Mouse (Mus musculus) forebrain, embryonic 15.5 days (tissue): ENCODE results near the gene Zbtb21. TPM values are rescaled to one million over a fixed set of nuclear protein-coding genes. Genes with fewer than 3 reads are reported as not detected.

Source experiments
- ATAC-seq: fragments of 200-750 bp; cut with Nextera tagmentation; replicated peaks from 2 replicates; pipeline ENCODE4 v1.8.0; 2017; ENCODE audit warnings: mild to moderate bottlenecking, moderate TSS enrichment, moderate library complexity
- H3K27ac ChIP-seq: fragments of 300-500 bp; sonication (generic); replicated peaks from 2 replicates; pipeline ENCODE4 v1.5.1; 2015; ENCODE audit warnings: mild to moderate bottlenecking, inconsistent platforms
- H3K27me3 ChIP-seq: fragments of 300-500 bp; sonication (generic); 2 replicates; pipeline ENCODE4 v1.6.1; 2015; ENCODE audit warnings: inconsistent platforms
- H3K36me3 ChIP-seq: fragments of 300-500 bp; sonication (generic); 2 replicates; pipeline ENCODE4 v1.6.1; 2015; ENCODE audit warnings: mild to moderate bottlenecking, inconsistent platforms
- H3K4me1 ChIP-seq: fragments of 300-500 bp; sonication (generic); 2 replicates; pipeline ENCODE4 v1.6.1; 2015; ENCODE audit warnings: inconsistent platforms
- H3K4me2 ChIP-seq: fragments of 300-500 bp; sonication (generic); replicated peaks from 2 replicates; pipeline ENCODE4 v1.6.1; 2015; ENCODE audit warnings: mild to moderate bottlenecking, inconsistent platforms
- H3K4me3 ChIP-seq: fragments of 300-500 bp; sonication (generic); 2 replicates; pipeline ENCODE4 v1.5.1; 2015; ENCODE audit warnings: mild to moderate bottlenecking, inconsistent platforms
- H3K9ac ChIP-seq: fragments of 300-500 bp; sonication (generic); replicated peaks from 2 replicates; pipeline ENCODE4 v1.6.1; 2015; ENCODE audit warnings: mild to moderate bottlenecking, inconsistent platforms
- H3K9me3 ChIP-seq: fragments of 300-500 bp; sonication (generic); 2 replicates; pipeline ENCODE4 v1.6.1; 2016; ENCODE audit warnings: inconsistent platforms
- WGBS: fragments of 180-500 bp; shearing (Covaris S2); methylation state at CpG from one replicate; pipeline ENCODE4 v1.1.7; 2015; ENCODE audit warnings: mixed read lengths; 5-methylcytosine and 5-hydroxymethylcytosine counted together
- polyA plus RNA-seq: library from polyadenylated mRNA; unstranded; fragments of >200 nt; fragmentation: Nextera tagmentation; extraction: Ambion mirVana; gene quantifications from 2 replicates; pipeline ENCODE4 v1.2.1, GENCODE M21; 2015

The Zbtb21 gene
- polyA plus RNA-seq, 1 experiment from 2014 or later, result 11.9 TPM

- no peak overlapping the region for H3K4me3 ChIP-seq
- H3K9ac ChIP-seq, result no peak overlapping the region
- WGBS, result 89% methylated on average over 3 of the region's 3 CpGs
- no peaks in the 10 kb centered on the region for H3K36me3 ChIP-seq
- H3K9me3 ChIP-seq, result no peaks in the 10 kb centered on the region
- no peak overlapping the region for H3K27ac ChIP-seq
- H3K4me2 ChIP-seq, result no peak overlapping the region
- H3K27me3 ChIP-seq, result no peaks in the 10 kb centered on the region
- no peak for ATAC-seq
- H3K4me1 ChIP-seq, result no peaks in the 10 kb centered on the region
Measured at GRCm38 (mm10) chr16:97940471-97940973, 21.9 kb downstream of the Zbtb21 start.

GRCm38 (mm10) chr16:97935815-97936214 is 26.6 kb downstream of the Zbtb21 start:
- Histone ChIP-seq H3K36me3 (no peaks in the 10 kb centered on the region), H3K27ac (no peak overlapping the region), H3K27me3 (no peaks in the 10 kb centered on the region), H3K9ac (no peak overlapping the region), H3K4me3 (no peak overlapping the region), H3K4me2 (no peak overlapping the region), H3K4me1 (no peaks in the 10 kb centered on the region), H3K9me3 (no peaks in the 10 kb centered on the region)
- no peak for ATAC-seq
- 88% methylated on average over 3 of the region's 3 CpGs for WGBS

- H3K36me3 ChIP-seq, result no peaks in the 10 kb centered on the region
- H3K9me3 ChIP-seq, result no peaks in the 10 kb centered on the region
- H3K27me3 ChIP-seq, result no peaks in the 10 kb centered on the region
- H3K27ac ChIP-seq, result no peak overlapping the region
- no peak overlapping the region for H3K9ac ChIP-seq
- no peak overlapping the region for H3K4me3 ChIP-seq
- H3K4me2 ChIP-seq, result no peak overlapping the region
- no peaks in the 10 kb centered on the region for H3K4me1 ChIP-seq
- no peak for ATAC-seq
Measured at GRCm38 (mm10) chr16:97930231-97930630, 32.2 kb downstream of the Zbtb21 start.

GRCm38 (mm10) chr16:97929520-97929919 is 32.9 kb downstream of the Zbtb21 start:
- WGBS, result 70% methylated on average over 1 of the region's 1 CpGs
- ATAC-seq, result no peak
- no peak overlapping the region for H3K4me2 ChIP-seq
- H3K27ac ChIP-seq, result no peak overlapping the region
- no peaks in the 10 kb centered on the region for H3K36me3 ChIP-seq
- H3K9me3 ChIP-seq, result no peaks in the 10 kb centered on the region
- no peak overlapping the region for H3K9ac ChIP-seq
- no peaks in the 10 kb centered on the region for H3K4me1 ChIP-seq
- no peaks in the 10 kb centered on the region for H3K27me3 ChIP-seq
- no peak overlapping the region for H3K4me3 ChIP-seq

GRCm38 (mm10) chr16:97927331-97927938 is 35.0 kb downstream of the Zbtb21 start:
- Histone ChIP-seq H3K27me3 (no peaks in the 10 kb centered on the region), H3K9me3 (no peaks in the 10 kb centered on the region), H3K9ac (no peak overlapping the region), H3K36me3 (no peaks in the 10 kb centered on the region), H3K4me1 (peaks cover 3% of the 10 kb centered on the region; the same call in 1 of the 2 replicates), H3K27ac (no peak overlapping the region), H3K4me3 (no peak overlapping the region), H3K4me2 (no peak overlapping the region)
- WGBS, result 93% methylated on average over 3 of the region's 3 CpGs
- no peak for ATAC-seq

GRCm38 (mm10) chr16:97926381-97926780 is 36.0 kb downstream of the Zbtb21 start:
- no peak overlapping the region for H3K27ac ChIP-seq
- H3K27me3 ChIP-seq, result no peaks in the 10 kb centered on the region
- no peaks in the 10 kb centered on the region for H3K36me3 ChIP-seq
- ATAC-seq, result no peak
- no peak overlapping the region for H3K4me3 ChIP-seq
- no peak overlapping the region for H3K4me2 ChIP-seq
- WGBS, result 89% methylated on average over 9 of the region's 9 CpGs
- H3K9ac ChIP-seq, result no peak overlapping the region
- no peaks in the 10 kb centered on the region for H3K9me3 ChIP-seq
- H3K4me1 ChIP-seq, result peaks cover 7% of the 10 kb centered on the region

- no peak overlapping the region for H3K9ac ChIP-seq
- no peaks in the 10 kb centered on the region for H3K9me3 ChIP-seq
- H3K27ac ChIP-seq, result no peak overlapping the region
- no peaks in the 10 kb centered on the region for H3K36me3 ChIP-seq
- H3K4me1 ChIP-seq, result peaks cover 13% of the 10 kb centered on the region
- WGBS, result 85% methylated on average over 2 of the region's 2 CpGs
- no peak for ATAC-seq
- no peaks in the 10 kb centered on the region for H3K27me3 ChIP-seq
- no peak overlapping the region for H3K4me2 ChIP-seq
- no peak overlapping the region for H3K4me3 ChIP-seq
Measured at GRCm38 (mm10) chr16:97925760-97926159, 36.7 kb downstream of the Zbtb21 start.

GRCm38 (mm10) chr16:97923700-97924099 is 38.7 kb downstream of the Zbtb21 start:
- Histone ChIP-seq H3K27me3 (no peaks in the 10 kb centered on the region), H3K36me3 (no peaks in the 10 kb centered on the region), H3K9me3 (no peaks in the 10 kb centered on the region), H3K4me2 (no peak overlapping the region), H3K27ac (no peak overlapping the region), H3K4me1 (peaks cover 13% of the 10 kb centered on the region), H3K9ac (no peak overlapping the region), H3K4me3 (no peak overlapping the region)
- 74% methylated on average over 1 of the region's 1 CpGs for WGBS
- ATAC-seq, result no peak

- peak overlapping the region; percentile 94 for H3K4me2 ChIP-seq
- peaks cover 13% of the 10 kb centered on the region for H3K4me1 ChIP-seq
- 2% methylated on average over 9 of the region's 9 CpGs for WGBS
- H3K27me3 ChIP-seq, result no peaks in the 10 kb centered on the region
- peak overlapping the region; percentile 71 for H3K9ac ChIP-seq
- peak; percentile 62; the same call in 1 of the 2 replicates for ATAC-seq
- no peaks in the 10 kb centered on the region for H3K36me3 ChIP-seq
- no peaks in the 10 kb centered on the region for H3K9me3 ChIP-seq
- 0 out of 2 replicates have a peak overlapping the region, but pooled peaks have one; percentile 34 for H3K27ac ChIP-seq
- H3K4me3 ChIP-seq, result peak overlapping the region; percentile 68
Measured at GRCm38 (mm10) chr16:97922779-97923126, 39.7 kb downstream of the Zbtb21 start.

GRCm38 (mm10) chr16:97921961-97922778 is 40.3 kb downstream of the Zbtb21 start:
- WGBS, result under 1% methylated on average over 75 of the region's 75 CpGs
- peak overlapping the region; percentile 68 for H3K4me3 ChIP-seq
- H3K9ac ChIP-seq, result peak overlapping the region; percentile 71
- peaks cover 13% of the 10 kb centered on the region for H3K4me1 ChIP-seq
- H3K4me2 ChIP-seq, result peak overlapping the region; percentile 94
- no peaks in the 10 kb centered on the region for H3K36me3 ChIP-seq
- peak; percentile 94 for ATAC-seq
- H3K27me3 ChIP-seq, result no peaks in the 10 kb centered on the region
- H3K27ac ChIP-seq, result peak overlapping the region; percentile 34; the same call in 1 of the 2 replicates
- no peaks in the 10 kb centered on the region for H3K9me3 ChIP-seq

- no peak overlapping the region for H3K4me2 ChIP-seq
- whole genome bisulfite sequencing, result 94% methylated on average over 1 of the region's 1 CpGs
- no peak overlapping the region for H3K4me3 ChIP-seq
Measured at GRCm38 (mm10) chr16:97920621-97921020, 41.8 kb downstream of the Zbtb21 start.

GRCm38 (mm10) chr16:97919793-97920192 is 42.6 kb downstream of the Zbtb21 start:
- Histone ChIP-seq H3K4me2 (no peak overlapping the region), H3K4me1 (peaks cover 13% of the 10 kb centered on the region), H3K4me3 (no peak overlapping the region), H3K27me3 (no peaks in the 10 kb centered on the region), H3K9me3 (no peaks in the 10 kb centered on the region), H3K27ac (no peak overlapping the region), H3K36me3 (no peaks in the 10 kb centered on the region), H3K9ac (no peak overlapping the region)
- 31% methylated on average over 2 of the region's 2 CpGs for WGBS
- no peak for ATAC-seq

More at GRCm38 (mm10) chr16:97920621-97921020, 41.8 kb downstream of the Zbtb21 start:
- no peak overlapping the region for H3K9ac ChIP-seq
- peaks cover 13% of the 10 kb centered on the region for H3K4me1 ChIP-seq
- no peaks in the 10 kb centered on the region for H3K9me3 ChIP-seq
- no peak for ATAC-seq
- H3K27me3 ChIP-seq, result no peaks in the 10 kb centered on the region
- no peaks in the 10 kb centered on the region for H3K36me3 ChIP-seq
- H3K27ac ChIP-seq, result no peak overlapping the region
